Mouse (Mus musculus) central nervous system, embryonic 18 days (tissue): ENCODE results near the gene Bmp8b. TPM values are rescaled to one million over a fixed set of nuclear protein-coding genes. Genes with fewer than 3 reads are reported as not detected.

Source experiments
- polyA plus RNA-seq: library from polyadenylated mRNA; depleted of rRNA; stranded (reverse); fragments of >200 nt; gene quantifications from 2 replicates; pipeline ENCODE4 v1.2.3, GENCODE M21; 2012; rRNA removed

The Bmp8b gene
- polyA plus RNA-seq, result 1.1 and 1.2 TPM in 2 replicates

DNA sequence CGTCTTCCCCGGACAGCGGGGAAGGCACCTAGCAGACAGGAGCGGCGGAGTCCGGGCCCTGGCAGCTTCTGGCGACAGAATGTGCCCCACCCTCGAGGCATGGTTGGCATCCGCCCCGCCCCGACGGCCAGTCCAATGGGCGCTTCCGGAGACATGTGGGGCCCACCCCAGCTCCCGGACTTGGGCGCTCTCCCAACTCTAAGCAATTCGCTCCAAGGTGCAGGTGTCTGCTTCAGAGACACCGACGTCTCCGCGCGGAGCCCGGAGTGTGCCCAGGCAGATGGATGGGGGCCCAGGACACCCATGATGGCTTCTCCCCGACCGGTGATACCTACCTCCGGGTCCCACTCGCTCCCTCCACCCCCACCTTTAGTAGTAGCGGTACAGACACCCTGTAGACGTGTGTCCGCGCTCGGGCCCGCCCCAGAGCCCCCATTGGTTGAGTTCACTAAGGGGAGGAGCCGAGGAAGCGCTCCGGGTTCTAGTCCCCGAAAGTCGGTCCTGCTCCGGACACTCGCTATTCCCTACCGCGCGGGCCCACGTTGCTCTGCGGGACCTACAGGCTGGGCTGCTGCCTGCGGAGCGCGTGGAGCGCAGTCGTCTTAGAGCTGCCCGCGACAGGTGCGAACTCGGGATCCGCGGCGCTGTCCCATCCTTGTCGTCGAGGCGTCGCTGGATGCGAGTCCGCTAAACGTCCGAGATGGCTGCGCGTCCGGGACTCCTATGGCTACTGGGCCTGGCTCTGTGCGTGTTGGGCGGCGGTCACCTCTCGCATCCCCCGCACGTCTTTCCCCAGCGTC lies at the start of gene Bmp8b:
Gene Bmp8b, plus strand, starts transcription at position 515 of the 800 bp plus-strand sequence.

DNA sequence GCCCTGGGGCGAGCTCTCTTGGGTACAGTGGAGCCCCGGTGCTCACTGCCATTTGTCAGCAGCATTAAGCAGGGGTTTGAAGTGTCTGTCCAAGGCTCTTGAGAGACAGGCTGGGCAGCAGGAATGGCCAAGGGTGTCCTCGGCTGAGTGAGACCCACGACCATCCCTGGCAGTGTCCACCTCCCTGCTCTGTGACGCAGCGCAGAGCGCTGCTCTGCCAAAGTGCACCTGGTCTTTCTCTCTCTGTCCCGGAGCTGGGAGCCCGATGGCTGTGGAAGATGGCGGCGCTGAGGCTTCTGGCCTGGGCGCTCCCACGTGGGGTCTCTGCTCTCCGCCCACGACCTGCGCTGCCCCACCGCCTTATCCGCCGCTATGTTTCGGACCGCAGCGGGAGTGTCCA lies 11.0 kb downstream of the Bmp8b start, which contains the start of gene Oxct2b:
Gene Oxct2b, plus strand, starts transcription at position 256 of the 400 bp plus-strand sequence.

DNA sequence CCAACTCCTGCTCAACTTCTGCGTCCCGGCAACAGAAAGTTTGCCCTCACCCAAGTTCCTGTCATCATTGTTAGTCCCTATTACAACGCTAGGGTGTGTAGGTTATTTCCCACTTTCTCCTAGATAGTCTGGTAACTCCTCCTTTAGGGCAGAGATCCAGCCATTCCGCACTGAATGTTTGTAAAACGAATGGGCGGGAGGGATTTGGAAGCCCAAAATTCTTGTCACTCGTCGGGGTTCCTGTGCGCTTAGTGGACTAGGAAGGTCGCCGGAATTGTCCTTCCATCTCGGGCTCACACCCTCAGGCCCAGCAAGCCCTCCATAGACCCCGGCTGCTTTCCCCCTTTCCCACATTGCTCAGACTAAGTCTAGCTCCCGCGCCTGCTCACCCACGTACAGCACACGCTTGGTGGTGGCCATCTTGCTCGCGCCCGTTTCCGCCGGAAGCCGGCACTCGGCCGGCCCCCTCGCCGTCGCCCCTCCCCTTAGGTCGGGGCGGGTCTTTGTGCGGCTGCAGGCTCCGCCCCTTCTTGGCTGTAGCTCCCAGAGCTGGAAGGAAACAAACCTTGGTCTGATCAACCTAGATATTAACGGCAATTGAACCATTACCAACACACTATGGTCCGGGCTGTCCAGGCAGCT lies 34.7 kb downstream of the Bmp8b start, which contains the start of gene Ppie:
Gene Ppie, minus strand, starts transcription at position 439 of the 642 bp plus-strand sequence.

Other genes starting within 250 kb of the Bmp8b start
- gene Cap1, start 219.1 kb upstream of the Bmp8b start, polyA plus RNA-seq, result 81.1 and 81.7 TPM in 2 replicates
- 39.8 and 42.5 TPM in 2 replicates for gene Mfsd2a, start 144.0 kb upstream of the Bmp8b start, polyA plus RNA-seq
- gene Mycl, start 109.5 kb upstream of the Bmp8b start, polyA plus RNA-seq, result 64.2 and 66.0 TPM in 2 replicates
- gene Trit1, start 88.6 kb upstream of the Bmp8b start, polyA plus RNA-seq, result 20.3 and 21.2 TPM in 2 replicates
- gene Oxct2b, start 11.1 kb downstream of the Bmp8b start, polyA plus RNA-seq, result 0.75 and 0.82 TPM in 2 replicates
- gene Ppie, start 34.8 kb downstream of the Bmp8b start, polyA plus RNA-seq, result 32.5 and 33.4 TPM in 2 replicates
- gene Hpcal4, start 78.1 kb downstream of the Bmp8b start, polyA plus RNA-seq, result 39.1 and 40.6 TPM in 2 replicates
- 0.36 and 0.39 TPM in 2 replicates for gene Nt5c1a, start 96.3 kb downstream of the Bmp8b start, polyA plus RNA-seq
- 2.4 and 2.7 TPM in 2 replicates for gene Heyl, start 128.4 kb downstream of the Bmp8b start, polyA plus RNA-seq
- 61.8 and 64.0 TPM in 2 replicates for gene Pabpc4, start 157.2 kb downstream of the Bmp8b start, polyA plus RNA-seq
- 0.09 TPM in 1 of 2 replicates, not detected in the other for gene Oxct2a, start 218.5 kb downstream of the Bmp8b start, polyA plus RNA-seq
- 0.33 and 0.89 TPM in 2 replicates for gene Bmp8a, start 238.1 kb downstream of the Bmp8b start, polyA plus RNA-seq